Mouse (Mus musculus) ovary, adult 18-20 months (tissue): Measurements from ENCODE around the gene Mdm2.
"Not testable (repeated sequence)": the region's sequence is repeated elsewhere in the genome, so short reads cannot be mapped to it uniquely, and the experiment has no call there.

Experiments
- DNase-seq: peaks from one replicate; pipeline ENCODE4 v3.0.0; 2022; ENCODE audit warnings: low spot score, mixed read lengths

Mdm2 gene

GRCm38 (mm10) chr10:117712191-117712754, 1.7 kb upstream of the Mdm2 start:
- DNase-seq, result no peak

- DNase-seq, result no peak
Measured at GRCm38 (mm10) chr10:117711408-117711807, 850 bp upstream of the Mdm2 start.

- DNase-seq, result peak; percentile 67
Measured at GRCm38 (mm10) chr10:117709930-117710603, 491 bp downstream of the Mdm2 start.

- DNase-seq, result no peak
Measured at GRCm38 (mm10) chr10:117709326-117709830, 1.2 kb downstream of the Mdm2 start.

- no peak for DNase-seq
Measured at GRCm38 (mm10) chr10:117708856-117709255, 1.7 kb downstream of the Mdm2 start.

- no peak for DNase-seq
Measured at GRCm38 (mm10) chr10:117708376-117708775, 2.2 kb downstream of the Mdm2 start.

- no peak for DNase-seq
Measured at GRCm38 (mm10) chr10:117707114-117707838, 3.3 kb downstream of the Mdm2 start.

- DNase-seq, result no peak
Measured at GRCm38 (mm10) chr10:117706440-117706839, 4.1 kb downstream of the Mdm2 start.

GRCm38 (mm10) chr10:117705806-117706205, 4.8 kb downstream of the Mdm2 start:
- no peak for DNase-seq

- no peak for DNase-seq
Measured at GRCm38 (mm10) chr10:117704964-117705335, 5.6 kb downstream of the Mdm2 start.

GRCm38 (mm10) chr10:117704314-117704963, 6.1 kb downstream of the Mdm2 start:
- DNase-seq, result not testable (repeated sequence)

GRCm38 (mm10) chr10:117703506-117703905, 7.1 kb downstream of the Mdm2 start:
- no peak for DNase-seq

- DNase-seq, result no peak
Measured at GRCm38 (mm10) chr10:117702024-117702833, 8.3 kb downstream of the Mdm2 start.

GRCm38 (mm10) chr10:117701034-117701829, 9.3 kb downstream of the Mdm2 start:
- no peak for DNase-seq

GRCm38 (mm10) chr10:117700450-117700849, 10.1 kb downstream of the Mdm2 start:
- DNase-seq, result no peak

- no peak for DNase-seq
Measured at GRCm38 (mm10) chr10:117699914-117700313, 10.6 kb downstream of the Mdm2 start.

- no peak for DNase-seq
Measured at GRCm38 (mm10) chr10:117698313-117699138, 12.0 kb downstream of the Mdm2 start.

GRCm38 (mm10) chr10:117697561-117698115, 12.9 kb downstream of the Mdm2 start:
- DNase-seq, result no peak

GRCm38 (mm10) chr10:117696827-117697560, 13.6 kb downstream of the Mdm2 start:
- DNase-seq, result no peak
